Mouse (Mus musculus): ENCODE data around the gene Iglon5. TPM values are rescaled to one million over a fixed set of nuclear protein-coding genes. Genes with fewer than 3 reads are reported as not detected.

Gene Iglon5
- polyA plus RNA-seq, 1 experiment from 2014 or later, result 0.56 TPM

DNA sequence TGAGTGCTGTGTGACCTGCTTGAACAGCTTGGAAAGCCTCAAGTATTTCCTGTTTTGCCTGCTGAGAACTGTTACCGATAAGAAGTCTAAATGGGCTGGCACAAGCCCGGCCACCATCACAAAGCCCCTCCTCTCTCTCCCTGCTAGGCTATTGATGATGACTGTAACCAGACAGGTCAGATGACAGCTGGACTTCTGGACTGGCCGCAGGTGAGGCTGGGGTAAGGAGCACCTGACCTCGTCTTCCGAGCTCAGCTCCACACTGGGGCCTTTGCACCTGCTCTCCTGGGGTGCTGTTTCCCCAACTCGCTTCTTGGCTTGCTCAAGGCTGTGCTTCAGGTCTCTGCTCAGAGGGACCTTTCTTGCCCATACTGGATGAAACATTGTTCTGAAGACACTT lies 35.5 kb downstream of the Iglon5 start:
- Histone ChIP-seq H3K4me3 (ENCODE audit: low read depth, low read length) (no peak overlapping the region), H3K27me3 (replicated peaks; ENCODE audit: control insufficient read depth, insufficient read depth, low read length) (no peaks in the 10 kb centered on the region), H3K27ac (replicated peaks; ENCODE audit: low read depth, low read length) (no peak overlapping the region), H3K9ac (ENCODE audit: low read depth, low read length) (no peak overlapping the region), H3K36me3 (ENCODE audit: control insufficient read depth, insufficient read depth, low read length) (peaks cover 55% of the 10 kb centered on the region), H3K4me1 (ENCODE audit: control insufficient read depth, insufficient read depth, low read length) (no peaks in the 10 kb centered on the region), H3K4me2 (ENCODE audit: low read depth, low read length) (no peak overlapping the region), H3K9me3 (ENCODE audit: control insufficient read depth, low read length) (no peaks in the 10 kb centered on the region)
- ATAC-seq (ENCODE audit: low read depth) (no peak), DNase-seq (ENCODE audit: low spot score) (no peak)
- 76% methylated on average over 6 of the region's 6 CpGs for WGBS

DNA sequence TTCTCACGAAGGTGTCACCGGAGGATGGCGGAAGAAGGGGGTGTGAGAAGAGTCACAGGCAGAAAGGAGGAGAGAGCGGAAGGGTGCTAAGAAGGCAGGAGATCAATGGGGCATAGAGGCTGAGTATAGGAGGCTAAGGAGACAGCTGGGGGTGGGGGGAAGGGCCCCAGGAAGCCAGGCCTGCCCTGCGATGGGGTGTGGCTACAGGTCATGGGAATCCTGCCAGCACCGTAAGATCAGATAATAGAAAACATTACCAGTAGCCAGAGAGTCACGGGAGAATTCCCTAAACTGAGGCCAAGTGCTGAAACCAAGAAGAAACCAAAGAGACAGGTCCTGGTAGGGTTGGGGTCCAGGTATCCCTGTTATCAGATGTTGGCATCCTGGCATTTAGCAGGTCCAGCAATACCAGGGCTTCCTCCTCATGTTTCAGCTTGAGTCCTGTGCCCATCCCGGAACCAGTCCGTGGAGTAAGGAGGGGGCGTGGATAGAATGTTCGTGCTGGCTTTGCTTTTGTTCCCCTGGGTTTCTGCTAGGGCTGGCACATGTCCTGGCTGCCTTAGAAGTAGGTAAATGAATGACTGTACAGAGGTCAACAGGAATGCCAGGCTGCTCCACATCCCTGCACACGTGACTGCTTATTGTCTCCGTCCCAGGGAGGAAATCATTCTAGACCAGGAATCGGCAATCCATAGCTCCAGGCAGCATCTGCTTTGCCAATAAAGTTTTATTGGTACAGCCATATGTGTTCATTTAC lies 36.1 kb downstream of the Iglon5 start:
- Histone ChIP-seq H3K27me3 (replicated peaks; ENCODE audit: control insufficient read depth, insufficient read depth, low read length) (no peaks in the 10 kb centered on the region), H3K9me3 (ENCODE audit: control insufficient read depth, low read length) (no peaks in the 10 kb centered on the region), H3K27ac (replicated peaks; ENCODE audit: low read depth, low read length) (no peak overlapping the region), H3K4me2 (ENCODE audit: low read depth, low read length) (no peak overlapping the region), H3K9ac (ENCODE audit: low read depth, low read length) (no peak overlapping the region), H3K4me3 (ENCODE audit: low read depth, low read length) (no peak overlapping the region), H3K36me3 (ENCODE audit: control insufficient read depth, insufficient read depth, low read length) (peaks cover 55% of the 10 kb centered on the region), H3K4me1 (ENCODE audit: control insufficient read depth, insufficient read depth, low read length) (no peaks in the 10 kb centered on the region)
- ATAC-seq (ENCODE audit: low read depth), result peak; percentile 38; the same call in 1 of the 2 replicates
- no peak for DNase-seq (ENCODE audit: low spot score)
- whole genome bisulfite sequencing, result 76% methylated on average over 14 of the region's 14 CpGs

DNA sequence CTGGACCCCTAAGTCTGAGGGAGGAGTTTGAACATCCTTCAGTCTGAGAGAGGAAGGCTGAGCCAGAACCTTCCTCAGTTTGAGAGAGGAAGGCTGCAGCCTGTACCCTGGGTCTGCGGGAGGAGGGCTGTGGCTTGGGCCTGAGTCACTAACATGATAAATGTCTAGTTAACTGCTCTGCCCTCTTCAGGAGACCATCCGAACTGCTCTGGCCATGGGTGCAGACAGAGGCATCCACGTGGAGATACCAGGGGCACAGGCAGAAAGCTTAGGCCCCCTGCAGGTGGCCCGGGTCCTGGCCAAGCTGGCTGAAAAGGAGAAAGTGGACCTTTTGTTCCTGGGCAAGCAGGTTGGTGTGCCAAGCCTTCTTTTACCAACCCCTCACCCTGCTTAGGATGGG lies 37.3 kb downstream of the Iglon5 start:
- WGBS, result 41% methylated on average over 3 of the region's 4 CpGs
- H3K27me3 ChIP-seq (replicated peaks; ENCODE audit: control insufficient read depth, insufficient read depth, low read length), result no peaks in the 10 kb centered on the region
- no peak overlapping the region for H3K4me2 ChIP-seq (ENCODE audit: low read depth, low read length)
- ATAC-seq (ENCODE audit: low read depth) (no peak), DNase-seq (ENCODE audit: low spot score) (no peak)
- no peak overlapping the region for H3K27ac ChIP-seq (replicated peaks; ENCODE audit: low read depth, low read length)
- H3K4me3 ChIP-seq (ENCODE audit: low read depth, low read length), result no peak overlapping the region
- H3K9ac ChIP-seq (ENCODE audit: low read depth, low read length), result no peak overlapping the region
- H3K4me1 ChIP-seq (ENCODE audit: control insufficient read depth, insufficient read depth, low read length), result no peaks in the 10 kb centered on the region
- H3K9me3 ChIP-seq (ENCODE audit: control insufficient read depth, low read length), result no peaks in the 10 kb centered on the region
- H3K36me3 ChIP-seq (ENCODE audit: control insufficient read depth, insufficient read depth, low read length), result peaks cover 52% of the 10 kb centered on the region

DNA sequence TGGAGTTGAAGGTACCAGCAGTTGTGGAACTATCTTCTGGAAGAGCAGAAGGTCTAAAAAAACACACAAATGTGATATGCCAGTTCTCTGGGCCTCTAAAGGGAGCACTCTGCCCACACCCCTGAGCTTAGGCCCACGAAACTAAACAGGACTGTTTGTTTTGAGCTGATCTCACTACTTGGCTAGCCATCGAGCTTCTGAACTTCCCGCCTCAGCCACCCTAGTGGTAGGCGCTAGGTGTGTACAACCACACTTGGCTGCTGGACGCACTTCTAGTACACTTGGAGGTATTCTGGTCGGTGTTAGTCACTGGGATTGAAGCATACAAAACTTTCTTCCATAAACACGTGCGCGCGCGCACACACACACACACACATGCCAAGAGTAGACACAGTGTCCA lies 38.1 kb downstream of the Iglon5 start:
- no peak overlapping the region for H3K4me3 ChIP-seq (ENCODE audit: low read depth, low read length)
- DNase-seq (ENCODE audit: low spot score), result no peak
- WGBS, result 94% methylated on average over 11 of the region's 11 CpGs
- no peak for ATAC-seq (ENCODE audit: low read depth)
- H3K36me3 ChIP-seq (ENCODE audit: control insufficient read depth, insufficient read depth, low read length), result peaks cover 45% of the 10 kb centered on the region
- H3K4me1 ChIP-seq (ENCODE audit: control insufficient read depth, insufficient read depth, low read length), result no peaks in the 10 kb centered on the region
- no peaks in the 10 kb centered on the region for H3K27me3 ChIP-seq (replicated peaks; ENCODE audit: control insufficient read depth, insufficient read depth, low read length)
- H3K27ac ChIP-seq (replicated peaks; ENCODE audit: low read depth, low read length), result no peak overlapping the region
- H3K9ac ChIP-seq (ENCODE audit: low read depth, low read length), result no peak overlapping the region
- H3K9me3 ChIP-seq (ENCODE audit: control insufficient read depth, low read length), result no peaks in the 10 kb centered on the region
- H3K4me2 ChIP-seq (ENCODE audit: low read depth, low read length), result no peak overlapping the region

DNA sequence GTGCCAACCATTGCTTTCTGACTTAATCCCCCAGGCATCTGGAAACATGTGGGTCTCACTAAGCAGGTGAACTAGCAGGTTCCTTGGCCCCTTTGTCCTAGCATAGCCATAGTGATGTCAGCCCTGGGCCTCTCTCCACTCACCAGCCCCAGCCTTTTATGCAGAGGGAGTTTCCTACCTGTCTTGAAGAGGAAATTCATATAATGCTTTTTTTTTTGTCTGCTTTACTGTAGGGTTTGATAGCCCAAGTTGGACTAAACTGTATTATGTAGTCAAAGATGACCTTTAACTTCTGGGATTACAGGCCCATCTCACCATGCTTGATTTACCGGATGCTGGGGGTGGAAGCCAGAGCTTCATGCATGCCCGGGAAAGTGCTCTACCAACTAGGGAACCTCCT lies 40.1 kb downstream of the Iglon5 start:
- Histone ChIP-seq H3K27ac (replicated peaks; ENCODE audit: low read depth, low read length) (no peak overlapping the region), H3K27me3 (replicated peaks; ENCODE audit: control insufficient read depth, insufficient read depth, low read length) (no peaks in the 10 kb centered on the region), H3K36me3 (ENCODE audit: control insufficient read depth, insufficient read depth, low read length) (peaks cover 27% of the 10 kb centered on the region), H3K9ac (ENCODE audit: low read depth, low read length) (no peak overlapping the region), H3K4me3 (ENCODE audit: low read depth, low read length) (no peak overlapping the region), H3K9me3 (ENCODE audit: control insufficient read depth, low read length) (no peaks in the 10 kb centered on the region), H3K4me1 (ENCODE audit: control insufficient read depth, insufficient read depth, low read length) (peaks cover 2% of the 10 kb centered on the region), H3K4me2 (ENCODE audit: low read depth, low read length) (no peak overlapping the region)
- DNase-seq (ENCODE audit: low spot score) (no peak), ATAC-seq (ENCODE audit: low read depth) (no peak)
- 92% methylated on average over 2 of the region's 2 CpGs for WGBS

DNA sequence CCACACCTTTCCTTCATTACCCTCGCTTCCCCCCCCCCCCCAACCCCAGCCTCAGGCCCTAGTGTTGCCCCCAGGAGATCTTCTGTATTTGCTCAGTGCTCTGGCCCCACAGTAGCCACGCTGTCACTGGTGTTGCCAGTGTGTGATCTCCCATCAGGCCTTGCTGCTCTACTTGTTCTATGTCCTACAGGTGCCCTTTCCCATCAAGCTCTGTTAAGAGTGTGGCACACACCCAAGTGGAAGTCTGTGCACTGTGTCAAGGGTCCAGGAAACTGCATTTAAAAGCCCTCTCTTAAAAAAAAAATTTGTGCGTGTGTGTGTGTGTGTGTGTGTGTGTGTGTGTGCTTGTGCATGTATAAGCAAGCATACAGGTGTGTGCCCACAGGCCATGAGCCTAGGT lies 41.6 kb downstream of the Iglon5 start:
- Histone ChIP-seq H3K9ac (ENCODE audit: low read depth, low read length) (no peak overlapping the region), H3K4me3 (ENCODE audit: low read depth, low read length) (no peak overlapping the region), H3K27me3 (replicated peaks; ENCODE audit: control insufficient read depth, insufficient read depth, low read length) (no peaks in the 10 kb centered on the region), H3K27ac (replicated peaks; ENCODE audit: low read depth, low read length) (no peak overlapping the region), H3K4me2 (ENCODE audit: low read depth, low read length) (no peak overlapping the region), H3K36me3 (ENCODE audit: control insufficient read depth, insufficient read depth, low read length) (peaks cover 11% of the 10 kb centered on the region), H3K9me3 (ENCODE audit: control insufficient read depth, low read length) (no peaks in the 10 kb centered on the region), H3K4me1 (ENCODE audit: control insufficient read depth, insufficient read depth, low read length) (peaks cover 9% of the 10 kb centered on the region)
- WGBS, result 88% methylated on average over 2 of the region's 3 CpGs
- no peak for ATAC-seq (ENCODE audit: low read depth)
- no peak for DNase-seq (ENCODE audit: low spot score)

DNA sequence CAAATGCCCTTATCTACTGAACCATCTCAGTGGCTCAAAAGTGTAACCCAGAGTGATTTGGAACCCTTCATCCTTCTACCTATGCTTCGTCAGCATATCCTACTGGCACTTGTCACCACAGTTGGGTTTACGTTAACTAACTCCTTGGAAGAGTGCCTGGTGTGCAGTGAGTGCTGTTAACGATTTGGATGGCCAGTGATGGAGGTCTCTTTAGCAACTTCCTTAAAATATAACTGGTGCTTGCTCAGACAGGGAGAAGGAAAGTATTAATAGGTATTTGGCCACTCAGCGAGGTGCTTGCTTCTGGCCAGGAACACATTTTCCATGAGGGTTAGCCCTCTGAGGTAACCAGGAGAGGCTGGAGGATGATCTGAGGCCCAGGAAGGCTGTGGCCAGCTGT lies 42.1 kb downstream of the Iglon5 start:
- Histone ChIP-seq H3K4me1 (ENCODE audit: control insufficient read depth, insufficient read depth, low read length) (peaks cover 10% of the 10 kb centered on the region), H3K4me2 (ENCODE audit: low read depth, low read length) (no peak overlapping the region), H3K27me3 (replicated peaks; ENCODE audit: control insufficient read depth, insufficient read depth, low read length) (no peaks in the 10 kb centered on the region), H3K4me3 (ENCODE audit: low read depth, low read length) (no peak overlapping the region), H3K9ac (ENCODE audit: low read depth, low read length) (no peak overlapping the region), H3K36me3 (ENCODE audit: control insufficient read depth, insufficient read depth, low read length) (peaks cover 7% of the 10 kb centered on the region), H3K27ac (replicated peaks; ENCODE audit: low read depth, low read length) (no peak overlapping the region), H3K9me3 (ENCODE audit: control insufficient read depth, low read length) (no peaks in the 10 kb centered on the region)
- WGBS, result 89% methylated on average over 4 of the region's 4 CpGs
- ATAC-seq (ENCODE audit: low read depth), result no peak
- DNase-seq (ENCODE audit: low spot score), result no peak

DNA sequence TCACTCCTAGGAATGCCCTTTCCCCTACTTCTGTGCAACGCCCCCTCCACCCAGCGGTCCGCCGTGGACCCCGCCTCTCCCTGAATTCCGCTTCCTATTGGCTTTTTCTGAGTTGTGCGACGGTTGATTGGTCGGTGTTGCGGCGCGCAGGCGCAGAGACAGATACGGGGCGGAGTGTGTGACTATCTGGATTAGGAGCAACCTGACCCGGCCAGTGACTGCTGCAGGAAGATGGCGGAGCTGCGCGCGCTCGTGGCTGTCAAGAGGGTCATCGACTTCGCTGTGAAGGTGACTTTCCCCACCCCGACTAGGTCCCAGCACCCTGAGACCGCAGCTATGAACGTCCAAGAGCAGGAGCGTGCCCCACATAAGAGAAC lies 46.0 kb downstream of the Iglon5 start, which contains the start of the genes Etfb and Gm45233:
TSS of gene Etfb (plus strand) at position 167 of the 377 bp plus-strand sequence.
TSS of gene Gm45233 (plus strand) at position 212 of the 377 bp plus-strand sequence.
- WGBS, result 0% methylated on average over 27 of the region's 27 CpGs
- Histone ChIP-seq H3K9ac (ENCODE audit: low read depth, low read length) (peak within 1 kb of the TSS; percentile 69), H3K4me2 (ENCODE audit: low read depth, low read length) (peak within 1 kb of the TSS; percentile 76), H3K36me3 (ENCODE audit: control insufficient read depth, insufficient read depth, low read length) (no peaks in the 10 kb centered on the region), H3K4me3 (ENCODE audit: low read depth, low read length) (peak within 1 kb of the TSS; percentile 56), H3K27ac (replicated peaks; ENCODE audit: low read depth, low read length) (peak within 1 kb of the TSS; percentile 96), H3K4me1 (ENCODE audit: control insufficient read depth, insufficient read depth, low read length) (peaks cover 12% of the 10 kb centered on the region), H3K27me3 (replicated peaks; ENCODE audit: control insufficient read depth, insufficient read depth, low read length) (no peaks in the 10 kb centered on the region), H3K9me3 (ENCODE audit: control insufficient read depth, low read length) (no peaks in the 10 kb centered on the region)
- DNase-seq (ENCODE audit: low spot score) (peak; percentile 98), ATAC-seq (ENCODE audit: low read depth) (peak; percentile 98)

Data from embryonic facial prominence, embryonic 14.5 days (tissue).